Mouse (Mus musculus): ENCODE measurements around the gene Vmn2r30. TPM values are rescaled to one million over a fixed set of nuclear protein-coding genes. Genes with fewer than 3 reads are reported as not detected.

The Vmn2r30 gene
- not detected in 4 replicates for total RNA-seq (2023)

GRCm38 (mm10) chr7:7337509-7337908 lies at the start of gene Vmn2r30:
TSS of gene Vmn2r30 (minus strand) at chr7:7337609.

GRCm38 (mm10) chr7:7374431-7374830 lies 37.0 kb upstream of the Vmn2r30 start, which contains the start of gene Gm45783:
TSS of gene Gm45783 (minus strand) at chr7:7374573.

GRCm38 (mm10) chr7:7277966-7278567 lies 59.3 kb downstream of the Vmn2r30 start, which contains the start of gene Gm45844:
TSS of gene Gm45844 (minus strand) at chr7:7278289.

Other genes with a start within 250 kb of the Vmn2r30 start
- gene Zfp954, start 216.1 kb downstream of the Vmn2r30 start, total RNA-seq (2023): 21.6 to 25.5 TPM (median 24.5 TPM) in 4 replicates
- gene Zfp773, start 200.9 kb downstream of the Vmn2r30 start, total RNA-seq (2023): 1.2 to 2.5 TPM (median 1.6 TPM) in 4 replicates
- gene Zfp418, start 166.3 kb downstream of the Vmn2r30 start, total RNA-seq (2023): 2.1 to 2.6 TPM (median 2.2 TPM) in 4 replicates
- gene Zfp772, start 127.6 kb downstream of the Vmn2r30 start, total RNA-seq (2023): 1.0 to 3.4 TPM (median 2.3 TPM) in 4 replicates
- 0.37 to 0.48 TPM in 2 of 4 replicates, not detected in the others for gene Vmn2r29, start 90.3 kb downstream of the Vmn2r30 start, total RNA-seq (2023)
- gene Gm45844, start 59.3 kb downstream of the Vmn2r30 start, total RNA-seq (2023): 0.50 to 2.0 TPM (median 0.68 TPM) in 4 replicates
- 43.6 to 50.1 TPM (median 46.1 TPM) in 4 replicates for gene Clcn4, start 36.8 kb downstream of the Vmn2r30 start, total RNA-seq (2023)
- not detected in 4 replicates for gene Gm45783, start 37.0 kb upstream of the Vmn2r30 start, total RNA-seq (2023)
- not detected in 4 replicates for gene Vmn2r31, start 62.1 kb upstream of the Vmn2r30 start, total RNA-seq (2023)
- gene Vmn2r32, start 142.4 kb upstream of the Vmn2r30 start, total RNA-seq (2023): not detected in 4 replicates
- not detected in 4 replicates for gene Vmn2r33, start 229.2 kb upstream of the Vmn2r30 start, total RNA-seq (2023)

Data from B cell, adult 62 days (primary cell).